Mouse (Mus musculus) heart, embryonic 14.5 days (tissue): ENCODE data around the gene Lyrm1. TPM values are rescaled to one million over a fixed set of nuclear protein-coding genes. Genes with fewer than 3 reads are reported as not detected.

Source experiments
- ATAC-seq: fragments of 200-750 bp; cut with Nextera tagmentation; 2 replicates; pipeline ENCODE4 v1.8.0; 2017; ENCODE audit warnings: low read depth, moderate TSS enrichment; ENCODE audit not compliant: insufficient number of reproducible peaks, insufficient read depth, low FRiP score
- H3K27ac ChIP-seq, 2 experiments: fragments of 200-500 bp in 1 of 2; fragments of 300-500 bp in 1 of 2; sonication (generic) in 1 of 2; replicated peaks in 1 of 2; 2 replicates each; pipeline ENCODE4 v1.5.1; 2012 to 2014; ENCODE audit warnings: low read depth in 2 of 2, low read length in 2 of 2, control low read depth in 1 of 2, mild to moderate bottlenecking in 1 of 2, mixed read lengths in 1 of 2; ENCODE audit not compliant: control insufficient read depth in 1 of 2, insufficient read depth in 1 of 2
- H3K27me3 ChIP-seq: fragments of 300-500 bp; sonication (generic); 2 replicates; pipeline ENCODE4 v1.6.1; 2014; ENCODE audit warnings: mild to moderate bottlenecking, low read length, control low read depth; ENCODE audit not compliant: control insufficient read depth, insufficient read depth
- H3K36me3 ChIP-seq: fragments of 300-500 bp; sonication (generic); 2 replicates; pipeline ENCODE4 v1.6.1; 2014; ENCODE audit warnings: mild to moderate bottlenecking, control low read depth, low read length, mixed read lengths; ENCODE audit not compliant: control insufficient read depth, insufficient read depth
- H3K4me1 ChIP-seq, 2 experiments: fragments of 200-500 bp in 1 of 2; fragments of 300-500 bp in 1 of 2; sonication (generic) in 1 of 2; 2 replicates each; pipeline ENCODE4 v1.6.1; 2012 to 2014; ENCODE audit warnings: low read length in 2 of 2, control low read depth in 1 of 2, mixed read lengths in 1 of 2; ENCODE audit not compliant: control insufficient read depth in 2 of 2, insufficient read depth in 2 of 2
- H3K4me2 ChIP-seq: fragments of 300-500 bp; sonication (generic); 2 replicates; pipeline ENCODE4 v1.6.1; 2014; ENCODE audit warnings: mild to moderate bottlenecking, low read length
- H3K4me3 ChIP-seq, 2 experiments: fragments of 200-500 bp in 1 of 2; fragments of 300-500 bp in 1 of 2; sonication (generic) in 1 of 2; 2 replicates each; pipeline ENCODE4 v1.5.1; 2012 to 2014; ENCODE audit warnings: low read length in 2 of 2, mild to moderate bottlenecking in 2 of 2, control low read depth in 1 of 2, low read depth in 1 of 2, moderate library complexity in 1 of 2; ENCODE audit not compliant: control insufficient read depth in 1 of 2, insufficient read depth in 1 of 2
- H3K9ac ChIP-seq: fragments of 300-500 bp; sonication (generic); 2 replicates; pipeline ENCODE4 v1.6.1; 2014; ENCODE audit warnings: mild to moderate bottlenecking, low read length
- H3K9me3 ChIP-seq: fragments of 300-500 bp; sonication (generic); 2 replicates; pipeline ENCODE4 v1.6.1; 2016; ENCODE audit warnings: low read length, control low read depth; ENCODE audit not compliant: control insufficient read depth
- WGBS: fragments of 180-500 bp; shearing (Covaris S2); extraction: QIAGEN DNeasy Blood & Tissue Kit; methylation state at CpG from one replicate; pipeline ENCODE4 v1.1.7; 2014; 5-methylcytosine and 5-hydroxymethylcytosine counted together
- polyA plus RNA-seq: library from polyadenylated mRNA; unstranded; fragments of >200 nt; fragmentation: Nextera tagmentation; extraction: Ambion mirVana; gene quantifications from 2 replicates; pipeline ENCODE4 v1.2.1, GENCODE M21; 2014

Gene Lyrm1
- polyA plus RNA-seq, 1 experiment from 2014 or later, result 9.2 TPM

GRCm38 (mm10) chr7:119906523-119907215, 11.0 kb downstream of the Lyrm1 start:
- WGBS, result 80% methylated on average over 3 of the region's 3 CpGs
- Histone ChIP-seq H3K27ac (no peak overlapping the region), H3K4me2 (no peak overlapping the region), H3K36me3 (no peaks in the 10 kb centered on the region), H3K9me3 (no peaks in the 10 kb centered on the region), H3K4me1 (no peaks in the 10 kb centered on the region), H3K9ac (no peak overlapping the region), H3K27me3 (no peaks in the 10 kb centered on the region), H3K4me3 (no peak overlapping the region)
- ATAC-seq, result no peak

- no peak for ATAC-seq
- no peaks in the 10 kb centered on the region for H3K36me3 ChIP-seq
- H3K4me2 ChIP-seq, result no peak overlapping the region
- no peaks in the 10 kb centered on the region for H3K4me1 ChIP-seq
- no peaks in the 10 kb centered on the region for H3K27me3 ChIP-seq
- H3K9me3 ChIP-seq, result no peaks in the 10 kb centered on the region
- WGBS, result 47% methylated on average over 3 of the region's 3 CpGs
- no peak overlapping the region for H3K9ac ChIP-seq
- peak overlapping the region in 1 of 2 experiments; percentile 28; a peak in 1 of 4 replicates for H3K27ac ChIP-seq
- no peak overlapping the region for H3K4me3 ChIP-seq
Measured at GRCm38 (mm10) chr7:119911727-119912126, 16.1 kb downstream of the Lyrm1 start.

- no peaks in the 10 kb centered on the region for H3K27me3 ChIP-seq
- H3K4me2 ChIP-seq, result no peak overlapping the region
- H3K4me3 ChIP-seq, result no peak overlapping the region
- H3K9ac ChIP-seq, result no peak overlapping the region
- WGBS, result 7% methylated on average over 2 of the region's 2 CpGs
- peaks cover 0 to 5% of the 10 kb centered on the region in 2 experiments; a peak in 1 of 4 replicates for H3K4me1 ChIP-seq
- peak; percentile 71; the same call in 1 of the 2 replicates for ATAC-seq
- no peaks in the 10 kb centered on the region for H3K9me3 ChIP-seq
- H3K36me3 ChIP-seq, result no peaks in the 10 kb centered on the region
- peak overlapping the region; percentile 33 to 57; a peak in 2 of 4 replicates for H3K27ac ChIP-seq
Measured at GRCm38 (mm10) chr7:119920457-119920856, 24.8 kb downstream of the Lyrm1 start.

GRCm38 (mm10) chr7:119921054-119921453, 25.4 kb downstream of the Lyrm1 start:
- Histone ChIP-seq H3K9ac (no peak overlapping the region), H3K27me3 (no peaks in the 10 kb centered on the region), H3K4me1 (peaks cover 0 to 5% of the 10 kb centered on the region in 2 experiments; a peak in 1 of 4 replicates), H3K4me2 (no peak overlapping the region), H3K9me3 (no peaks in the 10 kb centered on the region), H3K36me3 (no peaks in the 10 kb centered on the region), H3K4me3 (no peak overlapping the region), H3K27ac (peak overlapping the region in 1 of 2 experiments; percentile 33; a peak in 1 of 4 replicates)
- no peak for ATAC-seq
- 74% methylated on average over 4 of the region's 4 CpGs for WGBS

- ATAC-seq, result no peak
- Histone ChIP-seq H3K4me1 (no peaks in the 10 kb centered on the region), H3K9me3 (no peaks in the 10 kb centered on the region), H3K27me3 (no peaks in the 10 kb centered on the region), H3K27ac (no peak overlapping the region), H3K4me2 (no peak overlapping the region), H3K9ac (no peak overlapping the region), H3K4me3 (no peak overlapping the region), H3K36me3 (no peaks in the 10 kb centered on the region)
- 50% methylated on average over 2 of the region's 2 CpGs for WGBS
Measured at GRCm38 (mm10) chr7:119928783-119929440, 33.3 kb downstream of the Lyrm1 start.

GRCm38 (mm10) chr7:119936321-119936720, 40.7 kb downstream of the Lyrm1 start:
- ATAC-seq, result no peak
- H3K36me3 ChIP-seq, result no peaks in the 10 kb centered on the region

GRCm38 (mm10) chr7:119937036-119937435, 41.4 kb downstream of the Lyrm1 start:
- 62% methylated on average over 5 of the region's 5 CpGs for WGBS
- Histone ChIP-seq H3K4me1 (no peaks in the 10 kb centered on the region), H3K27me3 (no peaks in the 10 kb centered on the region), H3K9me3 (no peaks in the 10 kb centered on the region), H3K9ac (no peak overlapping the region), H3K4me3 (no peak overlapping the region), H3K4me2 (no peak overlapping the region), H3K27ac (no peak overlapping the region), H3K36me3 (no peaks in the 10 kb centered on the region)
- ATAC-seq, result no peak

More at GRCm38 (mm10) chr7:119936321-119936720, 40.7 kb downstream of the Lyrm1 start:
- Histone ChIP-seq H3K4me1 (no peaks in the 10 kb centered on the region), H3K9me3 (no peaks in the 10 kb centered on the region), H3K27me3 (no peaks in the 10 kb centered on the region), H3K4me3 (no peak overlapping the region), H3K4me2 (no peak overlapping the region), H3K27ac (no peak overlapping the region), H3K9ac (no peak overlapping the region)
